Mouse (Mus musculus): ENCODE measurements around the gene Snx33.
"Not testable (repeated sequence)": the region's sequence is repeated elsewhere in the genome, so short reads cannot be mapped to it uniquely, and the experiment has no call there.

Gene Snx33

DNA sequence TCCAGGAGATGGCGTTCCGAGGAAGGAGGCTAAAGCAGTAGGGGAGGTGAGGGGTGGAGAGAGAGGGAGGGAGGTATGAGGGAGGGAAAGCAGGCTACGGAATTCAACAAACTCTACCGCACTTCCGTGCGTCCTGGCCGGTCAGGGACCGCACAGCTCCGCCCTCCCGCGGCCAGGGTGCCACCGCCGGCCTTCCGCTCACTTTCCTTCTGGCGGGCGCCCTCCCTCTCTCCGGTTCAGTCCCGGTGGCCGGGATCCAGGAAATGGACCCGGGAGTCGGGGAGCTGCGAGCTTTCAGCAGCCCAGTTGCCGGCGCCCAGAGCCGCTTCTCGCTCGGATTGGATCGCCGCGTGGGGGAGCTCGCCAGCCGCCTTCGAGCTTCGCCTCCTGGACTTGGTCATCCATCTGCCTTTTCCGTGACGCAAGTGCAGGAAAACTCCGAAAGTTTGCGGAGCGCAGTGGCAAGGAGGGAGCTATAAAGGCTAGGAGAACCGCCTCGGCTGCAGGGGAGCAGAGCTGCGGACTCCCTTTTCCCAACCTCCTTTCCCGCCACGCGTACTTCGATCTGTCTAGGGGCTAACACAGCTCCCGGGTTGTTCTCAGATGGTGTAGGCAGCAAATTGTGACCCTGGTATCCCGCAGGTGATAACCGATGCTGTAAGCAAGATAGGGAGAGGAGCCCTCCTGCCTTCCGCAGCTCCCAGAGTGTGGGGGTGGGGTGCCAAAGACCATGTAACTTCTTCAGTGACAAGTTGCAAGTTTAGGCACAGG is at the start of gene Snx33:
TSS of gene Snx33 (minus strand) at position 331 of the 771 bp plus-strand sequence.
- DNase-seq = peak; percentile 95

GRCm38 (mm10) chr9:56975199-56975598 is 47.0 kb upstream of the Snx33 start:
- DNase-seq = no peak

DNA sequence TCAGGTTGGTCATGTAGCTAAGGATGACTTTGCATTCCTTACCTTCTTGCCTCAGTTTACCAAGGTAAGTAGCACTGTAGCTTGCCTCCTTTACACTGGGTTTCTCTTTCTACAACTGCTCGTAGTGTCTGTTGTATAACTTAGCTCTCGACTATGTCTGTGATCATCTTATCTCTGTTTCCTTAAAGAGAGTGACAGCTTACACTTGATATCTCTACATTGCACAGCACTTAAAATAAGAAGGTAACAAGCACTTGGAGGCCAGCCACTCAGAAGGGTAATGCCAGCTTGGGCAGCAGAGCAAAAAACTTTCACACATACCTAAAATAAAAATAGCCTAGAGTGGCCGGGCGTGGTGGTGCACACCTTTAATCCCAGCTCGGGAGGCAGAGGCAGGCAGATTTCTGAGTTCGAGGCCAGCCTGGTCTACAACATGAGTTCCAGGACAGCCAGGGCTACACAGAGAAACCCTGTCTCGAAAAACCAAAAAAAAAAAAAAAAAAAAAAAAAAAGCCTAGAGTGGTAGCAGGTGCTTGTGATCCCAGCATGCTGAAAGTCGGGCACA is 45.9 kb upstream of the Snx33 start:
- no peak for DNase-seq

DNA sequence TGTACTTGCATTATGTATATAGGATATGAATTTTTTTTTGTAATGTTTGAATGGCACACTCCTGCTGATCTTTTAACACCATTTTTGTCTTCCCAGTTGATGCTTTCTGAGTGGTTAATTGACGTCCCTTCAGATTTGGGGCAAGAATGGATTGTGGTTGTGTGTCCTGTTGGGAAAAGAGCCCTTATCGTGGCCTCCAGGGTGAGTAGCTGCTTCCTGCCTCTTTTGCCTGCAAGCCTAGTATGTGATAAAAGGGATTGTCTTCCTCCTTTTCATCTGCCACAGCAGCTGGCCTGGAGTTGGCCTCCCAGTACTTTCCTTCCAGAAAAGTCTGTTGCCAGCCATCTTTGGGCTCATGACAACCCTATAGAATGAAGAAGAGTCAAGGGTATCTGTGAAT is 42.0 kb upstream of the Snx33 start:
- DNase-seq = no peak

DNA sequence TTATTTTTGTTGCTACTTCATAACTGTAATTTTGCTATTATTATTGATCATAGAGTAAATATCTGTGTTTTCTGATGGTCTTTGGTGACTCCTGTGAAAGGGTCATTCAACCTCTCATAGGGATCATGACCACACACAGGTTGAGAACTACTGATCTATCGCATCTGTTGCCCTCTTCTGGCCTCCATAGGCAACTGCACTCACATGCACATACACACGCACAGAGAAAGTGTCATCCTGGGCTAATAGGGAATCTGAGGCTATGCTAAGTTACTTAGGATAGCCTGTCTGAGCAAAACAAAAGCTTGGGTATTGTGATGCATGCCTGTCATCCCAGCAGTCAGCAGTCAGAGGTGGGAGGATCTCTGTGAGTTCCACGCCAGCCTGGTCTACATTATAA is 33.4 kb upstream of the Snx33 start:
- DNase-seq = no peak

DNA sequence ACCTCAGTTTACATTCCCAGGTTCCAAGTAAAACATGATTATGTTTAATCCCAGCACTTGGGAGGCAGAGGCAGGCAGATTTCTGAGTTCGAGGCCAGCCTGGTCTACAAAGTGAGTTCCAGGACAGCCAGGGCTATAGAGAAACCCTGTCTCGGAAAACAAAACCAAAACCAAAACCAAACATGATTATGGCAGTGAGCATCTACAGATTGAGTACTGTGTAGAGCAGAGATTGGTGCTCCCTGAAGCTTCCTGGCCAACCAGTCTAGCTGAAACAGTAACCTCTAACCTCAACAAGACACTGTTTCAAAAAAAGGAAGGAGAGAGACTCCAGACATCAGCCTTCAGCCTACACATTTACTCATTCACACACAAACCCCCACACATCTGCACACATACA is 30.5 kb upstream of the Snx33 start:
- DNase-seq = no peak

DNA sequence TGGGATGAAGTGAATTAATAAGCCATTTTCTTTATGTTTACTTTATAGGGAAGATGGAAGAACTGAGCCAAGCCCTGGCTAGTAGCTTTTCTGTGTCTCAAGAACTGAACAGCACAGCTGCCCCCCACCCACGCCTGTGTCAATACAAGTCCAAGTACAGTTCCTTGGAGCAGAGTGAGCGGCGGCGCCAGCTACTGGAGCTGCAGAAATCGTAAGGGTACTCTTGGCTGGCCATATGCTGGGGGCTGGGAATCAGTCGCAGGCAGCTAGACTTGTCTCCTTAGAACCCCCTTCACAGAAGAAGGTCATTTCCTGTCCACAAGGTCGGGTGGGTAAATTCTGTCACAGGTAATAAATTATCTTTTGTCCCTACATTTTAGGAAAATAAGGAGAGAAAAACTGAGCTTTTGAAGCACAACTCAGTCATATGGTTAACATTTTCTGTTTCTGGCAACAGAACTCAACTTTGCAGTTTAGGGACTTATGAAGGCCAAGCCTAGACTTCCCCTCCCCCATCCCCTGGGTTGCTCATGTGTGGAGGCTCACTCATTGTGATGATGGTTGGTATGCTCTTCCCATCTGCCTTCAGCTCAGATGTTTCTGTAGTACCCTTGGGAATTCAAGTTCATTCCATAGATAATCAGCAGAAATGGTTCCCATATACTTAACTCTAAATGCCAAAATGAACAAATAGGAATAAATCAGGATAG is 28.9 kb upstream of the Snx33 start:
- no peak for DNase-seq

DNA sequence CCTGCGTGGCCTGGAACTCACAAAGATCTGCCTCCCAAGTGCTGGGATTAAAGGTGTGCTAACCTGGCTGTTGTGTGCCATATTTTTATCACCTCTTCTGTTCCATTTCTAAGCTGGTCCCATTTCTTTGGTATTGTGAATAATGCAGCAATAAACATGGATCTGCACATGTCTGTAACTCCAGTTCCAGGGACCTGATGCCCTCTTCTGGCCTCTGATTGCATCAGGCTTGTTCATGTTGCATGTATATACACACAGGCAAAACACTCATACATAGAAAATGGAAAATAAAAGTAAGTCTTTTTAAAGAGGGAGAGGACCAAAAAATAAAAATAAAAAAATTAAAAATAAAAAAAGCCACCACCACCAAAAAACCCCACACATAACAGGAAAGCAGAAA is 25.4 kb upstream of the Snx33 start:
- no peak for DNase-seq

- DNase-seq = peak; percentile 97
Observed at GRCm38 (mm10) chr9:56950414-56951400, 22.5 kb upstream of the Snx33 start, which contains the start of gene Snupn. TSS of gene Snupn (plus strand) at chr9:56950878.

DNA sequence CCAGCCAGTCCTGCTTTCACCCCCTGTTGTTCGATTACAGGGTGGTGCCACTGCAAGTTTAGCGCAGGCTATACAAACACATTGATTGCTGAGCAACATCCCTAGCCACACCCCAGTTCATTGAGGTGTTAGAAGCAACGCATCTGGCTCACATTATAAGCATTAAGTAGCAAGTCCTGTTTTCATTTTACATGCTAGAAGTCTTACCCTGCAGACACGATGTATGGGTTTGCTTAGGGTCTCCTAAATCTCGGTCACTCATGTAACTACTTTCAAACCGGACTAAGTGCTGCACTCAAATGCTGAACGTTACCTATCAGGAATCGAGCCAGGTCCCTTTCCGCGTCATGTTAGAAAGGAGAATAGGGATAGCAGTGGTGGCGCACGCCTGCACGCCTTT is 21.6 kb upstream of the Snx33 start:
- no peak for DNase-seq

DNA sequence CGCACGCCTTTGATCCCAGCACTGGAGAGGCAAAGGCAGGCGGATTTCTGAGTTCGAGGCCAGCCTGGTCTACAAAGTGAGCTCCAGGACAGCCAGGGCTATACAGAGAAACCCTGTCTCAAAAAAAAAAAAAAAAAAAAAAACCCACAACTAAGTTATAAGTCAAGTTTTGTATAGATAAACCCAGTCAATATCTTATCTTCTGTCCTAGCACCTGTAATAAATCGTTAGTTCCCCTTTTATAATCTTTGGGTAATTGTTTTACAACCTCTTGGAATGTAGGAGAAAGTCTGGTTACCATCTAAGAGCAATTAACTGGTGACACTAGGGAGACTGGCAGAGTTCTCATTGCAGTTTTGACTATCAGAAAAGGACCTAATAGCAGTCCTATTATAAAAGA is 20.5 kb upstream of the Snx33 start:
- DNase-seq = not testable (repeated sequence)

- DNase-seq = not testable (repeated sequence)
Observed at GRCm38 (mm10) chr9:56947481-56947880, 19.3 kb upstream of the Snx33 start.

DNA sequence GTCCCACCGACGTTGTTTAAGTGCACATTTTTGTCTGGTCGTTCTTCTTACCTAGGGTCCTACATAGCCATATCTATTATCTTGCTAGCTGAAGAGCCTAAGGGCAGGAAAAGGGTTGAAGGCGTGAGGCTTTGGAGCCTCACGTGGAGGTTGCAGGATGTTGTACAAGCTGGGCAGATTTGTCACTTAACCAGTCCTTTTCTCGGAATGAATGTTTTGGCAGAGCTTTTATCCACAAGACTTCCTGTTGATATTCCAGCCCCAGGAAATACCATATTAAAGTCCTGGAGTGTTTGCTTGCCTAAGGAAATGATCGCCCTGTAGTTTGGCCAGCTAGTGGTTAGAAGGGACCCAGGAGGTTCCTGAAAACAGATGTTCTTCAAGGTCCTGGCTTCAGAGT is 10.2 kb upstream of the Snx33 start:
- peak; percentile 50 for DNase-seq

GRCm38 (mm10) chr9:56937223-56938160 is 9.3 kb upstream of the Snx33 start, which contains the start of gene Imp3:
TSS of gene Imp3 (plus strand) at chr9:56937475.
- peak; percentile 92 for DNase-seq

- DNase-seq = no peak
Observed at GRCm38 (mm10) chr9:56936861-56937222, 8.7 kb upstream of the Snx33 start.

DNA sequence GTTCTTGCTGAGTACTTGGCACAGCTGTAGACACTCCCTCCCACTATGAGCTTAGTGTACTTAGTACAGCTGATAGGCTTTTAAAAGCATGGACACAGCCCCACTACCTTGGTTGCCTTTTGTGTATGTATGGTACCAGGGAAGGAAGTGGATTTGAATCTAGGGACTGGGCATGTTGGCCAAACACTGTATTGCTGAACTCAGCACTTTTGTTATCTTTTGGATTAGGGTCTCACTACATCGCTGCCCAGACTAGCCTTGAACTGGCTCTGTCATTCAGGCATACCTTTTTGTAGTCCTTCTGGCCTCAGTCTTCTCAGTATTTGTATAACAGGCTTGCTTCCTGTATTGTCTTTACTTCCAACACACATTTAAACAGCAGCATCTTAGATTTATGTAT is 2.4 kb upstream of the Snx33 start:
- DNase-seq = no peak

GRCm38 (mm10) chr9:56929496-56929895 is 1.3 kb upstream of the Snx33 start:
- DNase-seq = no peak

DNA sequence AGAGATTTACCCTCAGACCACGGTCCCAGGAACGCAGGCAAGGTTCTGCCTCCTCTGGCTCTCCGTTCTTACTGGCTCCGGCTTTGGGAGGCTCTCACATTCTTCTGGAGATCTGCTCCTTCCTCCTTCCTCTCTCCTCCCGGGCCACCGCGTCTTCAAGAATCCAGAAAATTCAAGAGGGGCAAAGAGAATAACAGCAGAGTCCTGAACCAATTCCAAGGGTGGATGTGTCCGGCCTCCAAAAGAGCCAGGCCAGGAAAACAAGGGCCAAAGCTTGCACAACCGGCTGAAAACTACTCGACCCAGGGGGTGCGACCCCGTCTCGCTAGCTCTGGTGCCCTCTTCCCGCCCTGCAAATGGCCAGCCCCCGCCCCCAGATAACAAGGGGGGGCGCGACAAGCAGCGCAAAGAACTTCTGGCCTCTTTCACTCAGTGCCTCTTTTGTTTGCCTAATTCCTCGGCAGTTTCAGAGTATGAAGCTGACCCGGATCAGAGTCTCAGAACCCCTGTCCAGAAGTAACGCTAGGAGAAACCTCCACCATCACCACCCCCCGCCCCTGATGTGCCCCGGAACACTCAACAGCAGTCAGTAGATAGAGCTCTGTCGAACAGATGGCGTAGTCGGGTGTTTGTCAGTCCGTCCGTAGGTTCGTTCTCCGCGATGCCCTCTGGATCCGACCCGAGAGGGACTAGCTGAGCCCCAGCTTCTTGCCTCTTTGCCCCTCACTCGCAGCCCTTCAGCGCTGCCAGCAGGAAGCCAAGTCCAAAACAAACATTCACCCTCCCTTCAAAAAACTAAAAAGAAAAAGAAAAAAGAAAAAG is 769 bp downstream of the Snx33 start:
- DNase-seq = peak; percentile 61

DNA sequence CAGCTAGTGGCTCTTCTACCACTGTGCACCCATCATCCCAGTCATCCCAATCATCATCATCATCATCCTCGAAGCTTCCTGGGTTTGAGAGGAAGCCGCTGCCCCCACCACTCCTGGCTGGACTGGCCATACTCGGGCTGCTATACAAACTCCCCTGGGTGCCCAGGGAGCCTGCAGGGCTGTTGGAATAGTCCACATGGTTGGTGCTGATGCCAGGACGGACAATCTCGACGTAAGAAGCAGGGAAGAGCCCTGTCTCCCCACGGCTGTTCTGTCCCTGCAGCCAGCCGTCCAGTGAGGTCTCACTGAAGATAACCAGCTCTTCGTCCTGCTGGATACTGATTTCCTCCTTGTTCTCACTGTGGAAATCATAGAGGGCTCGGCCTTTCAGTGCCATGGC is 1.8 kb downstream of the Snx33 start:
- DNase-seq = no peak

- DNase-seq = no peak
Observed at GRCm38 (mm10) chr9:56926025-56926360, 2.2 kb downstream of the Snx33 start.

Data from kidney, adult 11 months (tissue).